Mouse (Mus musculus): Measurements from ENCODE around the gene Etv6.

Etv6 gene

DNA sequence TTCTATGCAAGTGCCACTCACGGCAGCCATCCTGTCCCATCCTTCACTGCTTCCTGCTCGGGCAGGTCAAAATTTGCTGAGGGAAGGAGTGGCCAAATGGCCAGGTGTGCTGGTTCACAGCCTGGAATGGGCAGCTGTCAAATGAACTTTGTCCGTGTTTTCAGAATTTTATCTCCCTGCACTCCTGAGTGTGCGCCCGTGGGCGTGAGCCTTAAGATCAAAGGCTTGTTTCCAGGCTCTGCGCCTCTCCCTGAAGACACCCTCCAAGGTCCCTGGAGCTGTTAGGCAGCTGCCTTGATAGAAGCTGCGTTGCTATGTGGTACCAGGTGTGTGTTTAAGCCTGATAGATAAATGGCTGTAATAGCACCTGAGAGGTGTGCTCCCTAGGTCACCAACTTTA lies 76.1 kb downstream of the Etv6 start:
- DNase-seq (ENCODE audit: low spot score) = no peak

GRCm38 (mm10) chr6:134112753-134113152 lies 77.3 kb downstream of the Etv6 start:
- no peak for DNase-seq (ENCODE audit: low spot score)

GRCm38 (mm10) chr6:134113168-134113567 lies 77.7 kb downstream of the Etv6 start:
- no peak for DNase-seq (ENCODE audit: low spot score)

DNA sequence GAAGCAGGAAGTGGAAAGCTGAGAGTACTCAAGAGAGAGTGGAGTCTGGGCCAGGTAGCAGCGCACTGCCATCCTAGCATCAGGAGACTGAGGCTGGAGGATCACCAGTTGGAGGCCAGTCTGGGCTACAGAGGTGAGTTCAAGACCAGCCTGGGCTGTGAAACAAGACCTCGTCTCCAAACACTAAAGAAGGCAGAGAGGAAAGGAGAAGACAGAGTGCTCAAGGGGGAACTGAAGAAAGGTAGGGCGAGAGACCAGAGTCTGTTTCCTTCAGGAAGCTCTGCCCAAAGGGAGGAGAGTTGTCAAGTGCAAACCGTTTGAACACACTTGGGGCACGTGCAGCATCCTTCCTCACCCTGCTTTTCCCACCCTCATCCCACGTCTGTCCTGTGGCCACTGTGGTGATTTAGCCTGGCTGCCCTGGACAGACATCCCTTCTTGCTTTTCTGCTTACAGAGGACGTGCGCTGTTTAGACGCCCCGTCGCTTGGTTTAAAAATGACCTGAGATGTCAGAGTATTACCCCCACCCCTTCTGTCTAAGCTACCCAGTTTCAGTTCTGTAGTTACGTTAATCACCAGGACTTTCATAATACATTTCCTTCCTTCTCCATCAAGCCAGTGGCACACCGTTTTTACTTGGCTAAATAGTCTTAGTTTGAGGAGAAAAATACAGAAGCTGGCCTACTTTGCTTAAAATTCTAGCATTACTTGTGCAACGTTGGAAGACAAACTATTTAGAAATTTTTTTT lies 79.9 kb downstream of the Etv6 start:
- no peak for DNase-seq (ENCODE audit: low spot score)

DNA sequence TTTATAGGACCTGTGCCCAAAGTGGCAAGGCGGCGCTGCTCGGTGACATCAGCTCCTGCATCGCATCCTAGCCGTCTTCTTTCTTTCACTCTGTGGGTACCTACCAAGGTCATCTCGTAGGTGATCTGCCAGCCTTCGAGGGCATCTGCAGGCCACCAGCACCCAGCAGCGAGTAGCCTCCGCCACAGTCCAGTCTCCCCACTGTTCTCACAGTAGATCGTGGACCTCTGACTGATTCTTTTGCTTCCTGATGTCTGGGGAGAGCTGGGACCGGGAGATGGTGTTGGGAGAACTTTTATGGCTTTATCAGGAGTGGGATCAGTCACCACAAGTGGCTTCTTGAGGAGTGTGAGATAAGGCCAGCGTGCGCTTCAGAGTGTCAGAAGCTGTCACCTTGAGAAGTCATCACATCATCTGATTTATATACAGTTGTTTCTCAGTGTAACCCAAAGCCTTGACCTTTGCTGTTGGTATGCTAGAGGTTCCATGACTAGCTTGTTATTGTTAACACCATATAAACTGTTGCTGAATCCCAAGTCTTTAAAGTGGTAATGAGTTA lies 82.0 kb downstream of the Etv6 start:
- DNase-seq (ENCODE audit: low spot score) = no peak

DNA sequence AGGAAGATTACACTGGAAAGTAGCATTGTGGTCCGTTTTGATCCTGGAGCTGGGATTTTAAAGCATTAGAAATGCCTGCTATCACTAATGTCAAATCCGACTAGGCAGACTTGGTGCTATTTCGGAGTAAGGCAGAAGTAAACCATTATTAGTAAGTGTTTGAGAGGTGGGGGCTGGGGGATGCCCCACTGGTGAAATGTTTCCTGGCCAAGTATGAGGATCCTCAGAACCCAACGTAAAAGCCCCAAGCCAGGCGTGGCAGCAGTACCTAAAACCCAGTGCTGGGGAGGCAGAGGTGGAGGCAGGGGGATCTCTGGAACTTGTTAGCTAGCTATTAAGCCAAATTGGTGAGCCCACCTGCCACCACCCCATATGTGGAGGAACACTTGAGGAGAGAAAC lies 83.0 kb downstream of the Etv6 start:
- DNase-seq (ENCODE audit: low spot score) = no peak

DNA sequence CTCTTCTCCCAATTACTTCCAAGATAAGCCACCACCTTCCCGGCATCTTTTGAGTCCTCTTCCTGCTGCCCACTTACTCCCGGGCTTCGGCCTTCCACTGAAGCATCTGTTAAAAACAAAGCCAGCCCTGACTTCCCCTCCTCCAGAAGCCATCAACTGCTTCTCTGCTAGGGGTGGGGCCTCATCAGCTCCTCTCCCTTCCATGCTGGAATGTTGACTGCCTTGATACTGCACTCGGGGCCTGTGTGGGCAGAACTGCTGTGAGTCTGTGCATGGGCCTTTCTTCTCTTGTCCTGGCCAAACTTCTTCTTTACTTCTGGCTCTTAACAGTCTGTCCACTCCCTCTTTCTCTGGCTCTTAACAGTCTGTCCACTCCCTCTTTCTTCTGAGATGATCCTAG lies 83.6 kb downstream of the Etv6 start:
- DNase-seq (ENCODE audit: low spot score) = no peak

DNA sequence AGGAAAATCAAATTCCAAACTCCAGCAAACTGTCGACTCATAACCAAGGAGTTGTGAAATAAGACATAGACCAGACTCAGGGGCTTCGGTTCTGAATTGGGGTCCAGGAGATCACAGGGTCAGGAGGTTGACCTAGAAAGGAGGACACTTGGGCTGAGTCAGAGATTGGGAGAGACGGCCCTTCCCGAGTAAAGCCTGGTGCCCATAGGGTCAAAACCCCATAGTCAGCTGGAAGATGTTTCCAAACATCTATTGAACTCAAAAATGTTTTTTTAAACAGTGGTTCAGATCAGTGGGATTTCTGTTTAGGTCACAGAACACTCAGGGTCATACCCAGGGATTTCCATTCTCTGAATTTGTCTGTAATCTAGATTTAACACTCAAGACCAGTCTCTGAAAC lies 84.7 kb downstream of the Etv6 start:
- no peak for DNase-seq (ENCODE audit: low spot score)

DNA sequence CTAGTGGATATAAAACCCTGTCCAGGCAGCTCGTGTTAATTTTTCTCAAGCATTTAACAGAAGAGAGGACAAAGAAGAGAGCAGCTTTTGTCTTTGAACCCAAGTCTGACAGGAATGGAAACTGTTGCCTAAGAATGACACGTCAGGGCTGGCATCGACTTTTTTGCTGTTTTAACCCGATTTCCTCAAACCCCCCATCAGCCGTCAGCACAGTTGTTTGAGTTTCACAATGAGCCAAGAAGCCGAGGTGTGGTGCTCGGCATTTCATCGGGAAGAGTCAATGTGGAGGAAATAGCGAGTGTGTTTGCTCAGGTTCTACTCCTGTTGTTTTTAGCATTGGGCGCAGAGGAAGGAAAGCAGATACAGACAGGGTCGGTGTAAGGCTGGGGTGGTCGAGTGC lies 85.2 kb downstream of the Etv6 start:
- no peak for DNase-seq (ENCODE audit: low spot score)

- no peak for DNase-seq (ENCODE audit: low spot score)
Observed at GRCm38 (mm10) chr6:134122945-134123344, 87.4 kb downstream of the Etv6 start.

DNA sequence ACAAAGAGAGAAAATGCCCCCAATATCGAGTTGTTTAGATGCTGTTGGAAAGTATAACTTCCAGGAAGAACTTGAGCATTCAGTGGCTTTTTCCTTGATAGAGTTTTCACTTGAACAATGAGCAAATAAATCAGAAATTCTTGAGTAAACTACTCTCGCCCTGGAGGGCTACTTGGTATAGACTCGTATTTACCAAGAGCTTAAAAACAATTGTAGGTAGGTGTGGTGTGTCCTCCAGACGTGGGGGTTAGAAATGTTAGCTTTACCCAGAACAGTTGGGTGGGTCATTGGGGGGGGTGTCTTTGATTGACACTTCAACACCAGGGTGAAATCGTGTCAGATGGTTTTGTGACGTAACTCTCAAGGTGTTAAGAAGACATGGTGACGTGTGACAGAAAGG lies 88.0 kb downstream of the Etv6 start:
- no peak for DNase-seq (ENCODE audit: low spot score)

- DNase-seq (ENCODE audit: low spot score) = no peak
Observed at GRCm38 (mm10) chr6:134124256-134124655, 88.8 kb downstream of the Etv6 start.

DNA sequence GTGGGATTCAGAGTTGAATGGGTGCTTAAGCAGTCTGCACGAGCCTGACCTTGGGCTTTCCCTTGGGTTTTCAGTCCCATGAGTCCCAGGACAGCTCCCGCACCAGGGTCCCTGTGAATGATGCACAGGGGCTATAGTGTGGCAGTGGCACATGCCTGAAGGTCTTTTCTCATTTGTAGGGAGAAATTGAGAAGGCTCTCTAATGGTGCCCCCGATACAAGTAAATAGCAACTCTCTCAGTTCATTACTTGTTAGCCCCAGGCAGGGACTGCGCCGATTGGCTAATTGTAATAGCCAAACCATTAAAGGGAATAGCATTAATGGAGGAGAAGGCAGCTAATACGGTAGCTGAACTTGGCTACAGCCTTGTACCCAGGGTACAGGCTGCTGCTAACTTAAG lies 92.5 kb downstream of the Etv6 start:
- DNase-seq (ENCODE audit: low spot score) = no peak

- DNase-seq (ENCODE audit: low spot score) = no peak
Observed at GRCm38 (mm10) chr6:134128594-134128993, 93.1 kb downstream of the Etv6 start.

DNA sequence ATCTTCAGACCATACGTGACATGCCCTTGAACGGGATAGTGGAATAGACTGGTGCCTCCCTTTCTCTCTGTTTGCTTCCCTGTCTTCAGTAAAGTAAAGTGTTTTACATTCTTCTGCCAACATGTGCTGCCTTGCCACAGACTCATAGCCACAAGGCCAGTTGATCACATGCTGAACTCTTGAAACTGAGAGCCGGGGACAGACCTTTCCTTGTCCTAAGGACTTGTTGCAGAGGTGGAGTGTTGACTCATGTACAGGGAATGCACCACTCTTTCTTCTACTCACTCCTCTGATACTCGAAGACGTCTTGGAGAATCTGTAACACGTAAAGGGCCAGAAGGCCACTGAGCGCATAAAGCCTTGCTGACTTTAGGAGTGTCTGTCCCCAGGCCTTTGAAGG lies 94.3 kb downstream of the Etv6 start:
- no peak for DNase-seq (ENCODE audit: low spot score)

DNA sequence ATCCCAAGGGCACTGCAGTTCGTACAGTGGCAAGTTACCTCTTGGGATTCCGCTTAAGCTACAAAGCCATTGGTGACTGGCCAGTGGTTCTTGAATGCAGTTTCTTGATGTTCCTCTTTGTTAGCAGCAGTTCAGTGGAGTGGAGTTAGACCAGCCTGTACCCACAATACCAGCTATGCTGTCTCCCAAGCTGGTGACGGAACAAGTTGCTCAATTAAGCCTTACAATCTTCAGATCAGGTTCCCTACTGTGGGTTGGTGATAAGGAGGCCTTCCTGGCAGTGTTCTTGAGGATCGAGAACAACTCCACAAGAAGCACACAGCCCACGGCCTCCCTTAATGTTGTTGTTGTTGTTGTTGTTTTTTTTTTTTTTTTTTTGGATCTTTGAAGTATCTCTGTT lies 95.3 kb downstream of the Etv6 start:
- no peak for DNase-seq (ENCODE audit: low spot score)

DNA sequence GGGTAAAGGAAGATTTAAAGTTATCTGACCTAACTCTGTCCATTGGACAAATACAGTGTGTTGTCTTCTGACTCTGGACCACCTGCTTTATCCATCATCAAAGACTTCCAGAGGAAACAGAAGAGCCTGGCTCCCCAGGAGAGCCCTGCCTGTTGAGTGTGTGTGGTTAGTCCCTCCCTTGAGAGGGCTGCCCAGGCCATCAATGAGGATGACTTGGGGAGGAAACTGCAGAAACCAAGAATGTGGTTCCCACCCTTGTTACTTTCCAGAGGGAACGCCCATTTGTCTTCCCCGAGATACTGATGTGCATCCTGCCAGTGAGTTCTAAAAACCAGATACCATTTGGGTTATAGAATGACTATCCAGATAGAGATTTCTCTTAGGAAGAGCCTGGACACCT lies 96.1 kb downstream of the Etv6 start:
- DNase-seq (ENCODE audit: low spot score) = no peak

DNA sequence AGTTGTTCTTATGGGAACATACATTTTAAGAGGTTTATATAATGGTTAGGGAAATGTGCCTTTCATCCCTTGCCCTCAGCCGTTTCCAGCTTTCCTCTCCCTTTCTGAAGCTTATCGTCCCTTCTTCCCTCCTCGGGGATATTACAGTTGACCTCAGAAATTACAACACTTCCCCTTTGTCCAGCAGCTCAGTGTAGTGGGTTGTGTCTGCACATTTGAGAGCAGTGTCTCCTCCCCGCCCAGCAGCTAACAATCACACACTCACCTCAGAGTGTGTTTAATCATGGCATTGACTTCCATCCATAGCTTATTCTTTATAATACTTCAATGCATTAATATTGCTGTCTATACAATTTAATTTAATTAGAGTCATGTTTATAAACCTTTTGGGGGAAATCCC lies 98.3 kb downstream of the Etv6 start:
- no peak for DNase-seq (ENCODE audit: low spot score)

DNA sequence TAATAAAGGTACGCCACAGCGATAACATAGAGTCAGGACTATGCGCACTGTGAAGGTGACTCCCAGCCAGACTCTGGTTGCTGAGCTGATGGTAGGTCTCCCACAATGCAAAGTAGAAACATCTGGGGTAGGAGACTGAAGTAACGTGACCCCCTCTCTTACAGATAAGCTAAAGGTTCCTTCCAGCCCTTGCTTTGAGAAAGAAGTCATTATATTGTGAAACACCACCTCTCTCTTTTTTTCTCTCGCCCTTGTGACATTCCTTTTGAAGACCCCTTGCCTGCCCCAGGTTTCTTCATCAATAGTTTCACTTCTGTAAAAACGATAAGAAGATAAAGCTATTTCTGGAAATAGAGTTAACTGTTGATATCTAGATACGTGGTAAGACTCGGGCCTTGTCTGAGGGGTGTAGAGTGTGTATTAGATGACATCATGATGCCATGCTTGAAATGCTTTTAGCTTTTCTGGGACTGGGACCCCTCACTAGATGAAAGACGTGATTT lies 99.4 kb downstream of the Etv6 start:
- no peak for DNase-seq (ENCODE audit: low spot score)

DNA sequence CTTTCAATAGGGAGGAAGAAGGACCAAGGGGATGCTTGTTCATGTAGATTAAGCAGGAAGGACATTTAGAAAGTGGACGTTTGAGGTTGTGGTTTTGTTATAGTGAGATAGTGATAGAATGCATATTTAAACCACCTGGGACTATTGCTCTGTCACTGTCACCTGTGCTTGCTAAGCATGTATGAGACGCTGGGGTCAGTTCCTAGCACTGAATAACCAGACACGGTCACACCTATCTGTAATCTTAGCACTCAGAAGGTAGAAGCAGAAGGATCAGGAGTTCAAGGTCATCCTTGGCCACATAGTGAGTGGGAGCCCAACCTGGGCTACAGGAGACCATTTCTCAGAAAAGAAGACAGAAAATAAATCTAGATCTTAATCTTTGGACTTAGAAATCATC lies 100.8 kb downstream of the Etv6 start:
- DNase-seq (ENCODE audit: low spot score) = no peak

GRCm38 (mm10) chr6:134139359-134139758 lies 103.9 kb downstream of the Etv6 start:
- DNase-seq (ENCODE audit: low spot score) = no peak

GRCm38 (mm10) chr6:134140718-134141615 lies 105.5 kb downstream of the Etv6 start:
- no peak for DNase-seq (ENCODE audit: low spot score)

GRCm38 (mm10) chr6:134141616-134142165 lies 106.2 kb downstream of the Etv6 start:
- DNase-seq (ENCODE audit: low spot score) = no peak

All from T-cell, adult 2 months (primary cell).